27 mouse cellular contexts compared by ENCODE assay signal in the genomic region with DNA sequence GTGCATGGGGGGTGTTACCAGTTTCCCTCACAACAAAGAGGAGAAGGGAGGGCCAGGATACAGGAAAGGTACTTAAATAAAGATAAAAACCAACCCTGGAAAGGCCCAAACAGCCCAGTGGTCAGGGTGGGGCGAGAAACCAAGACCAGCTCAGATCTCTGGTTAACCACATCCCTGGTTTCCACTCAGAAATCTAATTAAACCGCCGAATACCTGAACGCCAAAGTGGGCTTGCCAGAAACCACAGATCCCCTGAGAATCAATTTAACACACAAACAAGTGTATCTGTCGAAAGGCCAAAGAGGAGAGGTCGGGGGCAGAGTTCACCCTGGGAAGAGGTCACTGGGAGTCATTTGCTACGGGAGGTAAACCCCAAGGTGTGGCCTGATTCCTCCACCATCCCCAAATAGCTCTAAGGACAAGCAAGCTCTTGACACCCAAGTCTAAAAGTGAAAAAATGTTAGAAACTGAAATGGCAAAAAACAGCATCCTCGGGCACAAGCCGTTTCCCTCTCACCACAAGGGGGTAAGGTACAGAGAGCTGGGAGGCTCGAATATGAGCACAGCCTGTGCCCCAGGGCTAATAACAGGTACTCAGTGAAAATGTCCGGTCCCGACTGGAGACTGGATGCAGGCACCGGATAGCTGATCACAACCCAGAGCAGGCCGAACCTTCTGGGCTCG.
A peak's percentile ranks its signal among the peaks of the same experiment; 100 is the strongest.
DNase-seq lines count a peak whose midpoint lies in the region; ATAC-seq and TF ChIP-seq lines count a peak whose summit lies in the region.
"Had no signal": no experiment of that assay in that cellular context is flagged by ENCODE, and none has a peak within 500 bp of the region (broad histone marks: within the 10 kb centered on the region; RNA-seq: fewer than 3 reads in every experiment).

No protein-coding gene starts in this region.

- no peak overlapping the region for H3K27ac ChIP-seq in hindbrain, embryonic 12.5 days
- no peak overlapping the region for H3K27ac ChIP-seq in hindbrain, embryonic 10.5 days
- peak overlapping the region; percentile 22; the same call in 1 of the 2 replicates for H3K27ac ChIP-seq in limb, embryonic 13.5 days
- no peak overlapping the region for H3K27ac ChIP-seq in heart, embryonic 10.5 days
- H3K27ac ChIP-seq: embryonic facial prominence, embryonic 15.5 days; heart, embryonic 15.5 days; hindbrain, embryonic 15.5 days; liver, embryonic 13.5 days; macrophage; midbrain, embryonic 10.5 days; midbrain, embryonic 15.5 days; neural tube, embryonic 15.5 days had no signal

- CTCF ChIA-PET in Patski (lab: Charles Lee), result interaction anchor here (0.8 kb wide), 1 partner anchor 17 kb away, joined by 3 read pairs; no protein-coding TSS in a partner anchor

- TF ChIP-seq CTCF in Patski (IDR thresholded peaks at IDR 0.05), result no peak

- ATAC-seq in hindbrain, embryonic 12.5 days (ENCODE audit: low FRiP score), result no peak
- ATAC-seq in Patski, result peak; percentile 14
- ATAC-seq in limb, embryonic 13.5 days (ENCODE audit: low FRiP score, low read depth), result no peak
- ATAC-seq: midbrain, embryonic 15.5 days had no signal

- DNase-seq in hindbrain, embryonic 10.5 days (ENCODE audit: low spot score), result no peak
- DNase-seq in Patski (ENCODE audit: low read depth, low spot score), result no peak
- no peak for DNase-seq in heart, embryonic 10.5 days (ENCODE audit: low spot score)
- DNase-seq in urinary bladder, adult 2 months (ENCODE audit: low spot score), result no peak
- DNase-seq in adrenal gland, adult 2 months, result no peak
- DNase-seq: adrenal gland, postnatal 10 days; cerebellum, adult 8-10 months; cerebellum, postnatal 25 days; gastrocnemius, postnatal 10 days; kidney, adult 18-20 months; kidney, postnatal 36 days; liver, embryonic 13.5 days; lung, adult 2 months; lung, postnatal 10 days; right cerebral cortex, postnatal 25 days; thymus, adult 2 months; thymus, postnatal 36 days had no signal

- in situ Hi-C loops in Patski (cut with MboI; ENCODE audit: low pct_unique_long_range_greater_than_20kb), result no loop called here

- peaks cover 59% of the 10 kb centered on the region for H3K4me1 ChIP-seq in hindbrain, embryonic 12.5 days
- peaks cover 74% of the 10 kb centered on the region for H3K4me1 ChIP-seq in hindbrain, embryonic 10.5 days (replicated peaks)
- peaks cover 78% of the 10 kb centered on the region for H3K4me1 ChIP-seq in limb, embryonic 13.5 days
- H3K4me1 ChIP-seq in heart, embryonic 10.5 days, result peaks cover 14% of the 10 kb centered on the region
- H3K4me1 ChIP-seq: heart, embryonic 15.5 days; liver, embryonic 13.5 days had no signal

- H3K27me3 ChIP-seq in hindbrain, embryonic 12.5 days, result no peaks in the 10 kb centered on the region
- peaks cover 45% of the 10 kb centered on the region for H3K27me3 ChIP-seq in hindbrain, embryonic 10.5 days (ENCODE audit: insufficient read depth, poor library complexity, severe bottlenecking)
- no peaks in the 10 kb centered on the region for H3K27me3 ChIP-seq in Patski
- H3K27me3 ChIP-seq in limb, embryonic 13.5 days, result peaks cover 3% of the 10 kb centered on the region; the same call in 1 of the 2 replicates
- H3K27me3 ChIP-seq in heart, embryonic 10.5 days (ENCODE audit: insufficient read depth, poor library complexity, severe bottlenecking), result peaks cover 23% of the 10 kb centered on the region
- H3K27me3 ChIP-seq: embryonic facial prominence, embryonic 15.5 days; hindbrain, embryonic 15.5 days; midbrain, embryonic 15.5 days; neural tube, embryonic 15.5 days had no signal

- H3K9ac ChIP-seq in hindbrain, embryonic 12.5 days, result no peak overlapping the region
- no peak overlapping the region for H3K9ac ChIP-seq in limb, embryonic 13.5 days
- H3K9ac ChIP-seq: embryonic facial prominence, embryonic 15.5 days; heart, embryonic 15.5 days; hindbrain, embryonic 15.5 days; liver, embryonic 13.5 days; midbrain, embryonic 15.5 days; neural tube, embryonic 15.5 days had no signal

- 73% methylated on average over 15 of the region's 15 CpGs for WGBS in hindbrain, embryonic 12.5 days
- 75% methylated on average over 15 of the region's 15 CpGs for WGBS in hindbrain, embryonic 10.5 days
- WGBS in limb, embryonic 13.5 days, result 53% methylated on average over 15 of the region's 15 CpGs
- WGBS in heart, embryonic 10.5 days, result 69% methylated on average over 15 of the region's 15 CpGs

- POLR2A ChIA-PET in Patski (lab: Charles Lee), result no interaction called here

- H3K9me3 ChIP-seq in hindbrain, embryonic 12.5 days (replicated peaks), result no peaks in the 10 kb centered on the region
- H3K9me3 ChIP-seq in hindbrain, embryonic 10.5 days, result no peaks in the 10 kb centered on the region
- no peaks in the 10 kb centered on the region for H3K9me3 ChIP-seq in limb, embryonic 13.5 days
- H3K9me3 ChIP-seq in heart, embryonic 10.5 days, result no peaks in the 10 kb centered on the region
- H3K9me3 ChIP-seq: embryonic facial prominence, embryonic 10.5 days; embryonic facial prominence, embryonic 15.5 days; heart, embryonic 15.5 days; hindbrain, embryonic 15.5 days; liver, embryonic 13.5 days; midbrain, embryonic 10.5 days; midbrain, embryonic 15.5 days; neural tube, embryonic 15.5 days had no signal

- no peaks in the 10 kb centered on the region for H3K36me3 ChIP-seq in hindbrain, embryonic 12.5 days
- no peaks in the 10 kb centered on the region for H3K36me3 ChIP-seq in hindbrain, embryonic 10.5 days
- no peaks in the 10 kb centered on the region for H3K36me3 ChIP-seq in limb, embryonic 13.5 days
- H3K36me3 ChIP-seq in heart, embryonic 10.5 days, result no peaks in the 10 kb centered on the region
- H3K36me3 ChIP-seq: embryonic facial prominence, embryonic 10.5 days; embryonic facial prominence, embryonic 15.5 days; heart, embryonic 15.5 days; hindbrain, embryonic 15.5 days; liver, embryonic 13.5 days; midbrain, embryonic 10.5 days; midbrain, embryonic 15.5 days; neural tube, embryonic 15.5 days had no signal

- H3K4me3 ChIP-seq in hindbrain, embryonic 12.5 days, result no peak overlapping the region
- no peak overlapping the region for H3K4me3 ChIP-seq in hindbrain, embryonic 10.5 days
- H3K4me3 ChIP-seq in limb, embryonic 13.5 days, result no peak overlapping the region
- no peak overlapping the region for H3K4me3 ChIP-seq in heart, embryonic 10.5 days
- H3K4me3 ChIP-seq: embryonic facial prominence, embryonic 10.5 days; embryonic facial prominence, embryonic 15.5 days; heart, embryonic 15.5 days; hindbrain, embryonic 15.5 days; liver, embryonic 13.5 days; midbrain, embryonic 10.5 days; midbrain, embryonic 15.5 days; neural tube, embryonic 15.5 days had no signal

- 0 out of 2 replicates have a peak overlapping the region, but pooled peaks have one; percentile 6 for H3K4me2 ChIP-seq in hindbrain, embryonic 12.5 days (replicated peaks)
- peak overlapping the region; percentile 43 for H3K4me2 ChIP-seq in limb, embryonic 13.5 days (replicated peaks)
- H3K4me2 ChIP-seq: embryonic facial prominence, embryonic 15.5 days; heart, embryonic 15.5 days; hindbrain, embryonic 15.5 days; liver, embryonic 13.5 days; midbrain, embryonic 15.5 days; neural tube, embryonic 15.5 days had no signal
